Mouse (Mus musculus): Measurements from ENCODE around the gene Olfr860. TPM values are rescaled to one million over a fixed set of nuclear protein-coding genes. Genes with fewer than 3 reads are reported as not detected.
"Not testable (repeated sequence)": the region's sequence is repeated elsewhere in the genome, so short reads cannot be mapped to it uniquely, and the experiment has no call there.

Olfr860 gene
- not detected in 2 replicates for total RNA-seq (2017)

- ATAC-seq (replicated peaks in 1 of 2; ENCODE audit: insufficient read depth in 1 of 2, low FRiP score in 2 of 2, low TSS enrichment in 1 of 2, low read depth in 1 of 2, poor library complexity in 2 of 2, severe bottlenecking in 2 of 2), result no peak
Measured at GRCm38 (mm10) chr9:19849647-19850046, at the start of gene Olfr860. Gene Olfr860, minus strand, starts transcription at chr9:19849747.

DNA sequence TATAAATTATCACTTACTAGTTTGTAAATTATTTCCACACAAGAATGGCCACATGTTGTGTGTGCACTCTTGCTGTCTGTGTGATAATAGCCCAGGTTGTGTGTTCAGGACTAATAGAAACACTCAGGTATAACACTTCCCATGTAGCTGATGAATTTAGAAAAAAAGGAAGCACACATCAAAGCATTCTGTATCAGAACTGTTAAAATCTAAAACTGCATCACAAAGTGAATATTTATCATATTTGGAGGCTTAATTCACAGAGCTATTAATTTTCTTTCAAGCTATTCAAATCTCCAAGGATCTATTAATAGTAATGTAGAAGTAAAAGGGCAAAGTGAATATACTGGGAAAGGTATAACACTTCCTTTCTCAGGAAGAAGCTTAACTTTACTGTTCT lies 38.4 kb upstream of the Olfr860 start, which contains the start of gene Olfr862:
Gene Olfr862, minus strand, starts transcription at position 101 of the 400 bp plus-strand sequence.
- no peak for ATAC-seq (replicated peaks in 1 of 2; ENCODE audit: insufficient read depth in 1 of 2, low FRiP score in 2 of 2, low TSS enrichment in 1 of 2, low read depth in 1 of 2, poor library complexity in 2 of 2, severe bottlenecking in 2 of 2)

DNA sequence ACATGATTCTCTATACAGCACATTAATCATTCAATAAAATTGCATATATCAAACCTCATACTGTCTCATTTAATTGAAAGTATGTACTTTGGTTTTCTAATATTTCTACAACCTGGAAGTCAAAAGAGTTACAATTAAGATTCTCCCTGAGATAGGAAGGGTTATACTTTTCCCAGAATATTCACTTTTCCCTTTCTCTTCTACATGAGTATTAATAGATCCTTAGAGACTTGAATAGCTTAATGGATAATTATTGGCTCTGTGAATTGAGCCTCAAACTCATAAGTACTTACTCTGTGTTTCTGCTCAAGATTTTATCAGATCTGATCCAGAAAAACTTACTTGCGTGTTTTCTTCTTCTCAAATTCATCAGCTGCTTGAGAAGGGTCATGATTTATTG lies 44.9 kb downstream of the Olfr860 start, which contains the start of gene Olfr859:
Gene Olfr859, plus strand, starts transcription at position 301 of the 400 bp plus-strand sequence.
- ATAC-seq (replicated peaks in 1 of 2; ENCODE audit: insufficient read depth in 1 of 2, low FRiP score in 2 of 2, low TSS enrichment in 1 of 2, low read depth in 1 of 2, poor library complexity in 2 of 2, severe bottlenecking in 2 of 2), result not testable (repeated sequence)

DNA sequence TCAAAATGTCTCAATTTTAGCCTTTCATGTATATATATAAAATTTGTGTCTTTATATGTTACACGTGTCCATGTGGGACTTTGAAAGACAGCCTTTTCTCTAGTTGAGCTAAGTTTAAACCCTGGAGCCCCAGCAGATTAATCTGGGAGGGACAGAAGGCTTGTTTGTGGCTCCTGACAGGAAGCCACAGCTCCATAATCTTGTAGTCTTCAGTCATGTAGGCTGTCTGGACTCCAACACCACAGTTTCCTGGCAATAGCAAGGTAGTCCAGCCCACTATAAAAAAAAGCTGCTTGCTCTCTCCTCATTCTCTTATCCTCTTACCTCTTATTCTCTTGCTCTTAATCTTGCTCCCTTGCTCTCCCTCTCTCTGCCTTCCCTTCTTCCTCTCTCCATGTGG lies 46.5 kb downstream of the Olfr860 start:
- ATAC-seq (replicated peaks in 1 of 2; ENCODE audit: insufficient read depth in 1 of 2, low FRiP score in 2 of 2, low TSS enrichment in 1 of 2, low read depth in 1 of 2, poor library complexity in 2 of 2, severe bottlenecking in 2 of 2), result no peak

Other genes starting within 250 kb of the Olfr860 start
- 38.0 and 44.7 TPM in 2 replicates for gene Zfp317, start 227.6 kb downstream of the Olfr860 start, total RNA-seq (2017)
- gene Olfr857, start 140.3 kb downstream of the Olfr860 start, total RNA-seq (2017), result not detected in 2 replicates
- not detected in 2 replicates for gene Olfr58, start 69.5 kb downstream of the Olfr860 start, total RNA-seq (2017)
- not detected in 2 replicates for gene Olfr859, start 44.8 kb downstream of the Olfr860 start, total RNA-seq (2017)
- gene Olfr862, start 38.3 kb upstream of the Olfr860 start, total RNA-seq (2017), result not detected in 2 replicates
- gene Olfr77, start 67.1 kb upstream of the Olfr860 start, total RNA-seq (2017), result 0.20 and 0.31 TPM in 2 replicates
- not detected in 2 replicates for gene Olfr866, start 178.3 kb upstream of the Olfr860 start, total RNA-seq (2017)
- gene Olfr867, start 207.8 kb upstream of the Olfr860 start, total RNA-seq (2017), result not detected in 2 replicates
- gene Olfr868, start 248.9 kb upstream of the Olfr860 start, total RNA-seq (2017), result not detected in 2 replicates